Mouse (Mus musculus): ENCODE results near the gene AF067063. TPM values are rescaled to one million over a fixed set of nuclear protein-coding genes. Genes with fewer than 3 reads are reported as not detected.

The AF067063 gene
- polyA plus RNA-seq, 1 experiment from 2014 or later, result not detected

DNA sequence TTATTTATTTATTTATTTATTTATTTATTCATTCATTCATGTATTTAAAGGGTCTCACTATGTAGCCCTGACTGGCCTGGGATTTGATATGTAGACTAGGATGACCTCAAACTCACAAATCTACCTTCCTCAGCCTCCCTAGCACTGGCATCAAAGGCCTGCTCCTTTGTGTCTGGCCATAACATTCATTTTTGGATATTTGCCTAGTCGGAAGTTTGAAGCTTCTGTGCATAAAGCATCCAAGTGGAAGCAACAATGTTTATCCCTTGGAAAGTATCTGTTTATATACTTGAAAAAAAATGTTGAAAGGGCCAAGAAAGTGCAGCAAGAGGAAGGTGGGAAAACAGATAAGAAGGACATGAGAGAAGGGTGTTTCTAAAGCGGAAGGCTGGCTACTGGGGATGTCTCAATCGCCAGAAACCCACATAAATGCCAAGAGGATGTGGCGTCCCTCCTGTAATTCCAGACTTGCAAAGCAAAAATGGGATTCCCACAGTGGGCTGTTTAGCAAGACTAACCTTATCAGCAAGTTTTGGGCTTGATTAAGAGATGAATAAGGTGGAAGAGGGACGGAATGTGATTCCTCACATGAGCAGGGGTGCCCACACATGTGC lies 37.1 kb downstream of the AF067063 start:
- H3K36me3 ChIP-seq, result peaks cover 15% of the 10 kb centered on the region
- no peak overlapping the region for H3K27ac ChIP-seq (replicated peaks)
- 90% methylated on average over 5 of the region's 5 CpGs for whole genome bisulfite sequencing
- H3K27me3 ChIP-seq (ENCODE audit: low read depth, poor library complexity, severe bottlenecking), result no peaks in the 10 kb centered on the region
- H3K4me1 ChIP-seq, result peaks cover 20% of the 10 kb centered on the region
- H3K9me3 ChIP-seq (replicated peaks), result no peaks in the 10 kb centered on the region
- DNase-seq (ENCODE audit: low spot score), result no peak
- H3K4me3 ChIP-seq, result no peak overlapping the region

- Histone ChIP-seq H3K27ac (replicated peaks) (peak overlapping the region; percentile 98), H3K27me3 (ENCODE audit: low read depth, poor library complexity, severe bottlenecking) (no peaks in the 10 kb centered on the region), H3K9me3 (replicated peaks) (no peaks in the 10 kb centered on the region), H3K4me3 (peak overlapping the region; percentile 89), H3K36me3 (peaks cover 26% of the 10 kb centered on the region), H3K4me1 (peaks cover 20% of the 10 kb centered on the region)
- 5% methylated on average over 18 of the region's 18 CpGs for WGBS
- DNase-seq (ENCODE audit: low spot score), result peak; percentile 38
Measured at GRCm38 (mm10) chr13:119791580-119792135, 38.4 kb downstream of the AF067063 start.

GRCm38 (mm10) chr13:119790761-119791579 lies 39.0 kb downstream of the AF067063 start, which contains the start of gene Zfp131:
Gene Zfp131, minus strand, starts transcription at chr13:119790889.
- Histone ChIP-seq H3K36me3 (peaks cover 33% of the 10 kb centered on the region), H3K27ac (replicated peaks) (peak within 1 kb of the TSS; percentile 98), H3K4me1 (peaks cover 20% of the 10 kb centered on the region), H3K4me3 (peak within 1 kb of the TSS; percentile 89), H3K27me3 (ENCODE audit: low read depth, poor library complexity, severe bottlenecking) (no peaks in the 10 kb centered on the region), H3K9me3 (replicated peaks) (no peaks in the 10 kb centered on the region)
- WGBS, result under 1% methylated on average over 70 of the region's 86 CpGs
- peak; percentile 96 for DNase-seq (ENCODE audit: low spot score)

DNA sequence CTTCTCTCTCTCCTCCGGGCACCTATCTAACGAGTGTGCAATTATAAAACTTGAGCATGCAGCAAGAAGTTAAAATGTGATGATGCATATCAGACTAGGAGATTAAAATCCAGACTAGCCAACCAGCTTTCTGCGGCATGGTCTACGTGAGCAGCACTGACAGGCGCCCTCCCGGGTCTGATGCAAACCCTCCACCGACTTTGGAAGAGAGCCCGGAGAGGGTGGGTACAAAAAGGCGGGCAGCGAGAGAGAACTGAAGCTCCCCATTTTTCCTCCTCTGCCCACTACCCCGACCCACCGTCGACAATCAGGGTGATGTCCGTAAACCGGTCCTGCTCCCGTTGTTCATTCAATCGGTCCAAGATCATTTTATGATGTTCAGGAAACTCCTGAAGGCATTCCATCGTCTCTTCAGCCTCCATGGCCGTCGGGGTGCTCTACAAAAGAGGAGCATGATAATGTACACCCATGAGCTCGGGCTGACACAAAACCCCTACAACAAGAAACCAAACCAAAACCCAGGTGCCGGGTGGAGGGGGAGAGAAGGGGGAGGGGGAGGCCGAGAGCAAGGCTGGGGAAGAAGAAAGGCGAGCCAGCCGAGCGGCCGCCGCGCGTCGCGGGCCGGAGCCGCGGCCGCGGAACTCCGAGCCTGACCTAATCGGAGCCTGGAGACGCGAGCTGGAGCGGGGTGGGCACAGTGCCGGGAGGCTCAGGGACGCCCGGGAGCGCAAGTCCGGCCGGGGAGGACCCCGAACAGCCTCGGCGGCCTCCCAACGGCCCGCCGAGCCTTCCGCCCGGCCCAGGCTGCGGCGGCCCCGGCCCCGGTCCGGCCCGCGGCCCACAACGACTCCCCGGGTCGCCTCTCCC lies 39.9 kb downstream of the AF067063 start:
- WGBS, result 2% methylated on average over 42 of the region's 66 CpGs
- Histone ChIP-seq H3K4me1 (peaks cover 20% of the 10 kb centered on the region), H3K4me3 (peak overlapping the region; percentile 89), H3K9me3 (replicated peaks) (no peaks in the 10 kb centered on the region), H3K27ac (replicated peaks) (peak overlapping the region; percentile 98), H3K36me3 (peaks cover 42% of the 10 kb centered on the region), H3K27me3 (ENCODE audit: low read depth, poor library complexity, severe bottlenecking) (no peaks in the 10 kb centered on the region)
- DNase-seq (ENCODE audit: low spot score), result peak; percentile 50

DNA sequence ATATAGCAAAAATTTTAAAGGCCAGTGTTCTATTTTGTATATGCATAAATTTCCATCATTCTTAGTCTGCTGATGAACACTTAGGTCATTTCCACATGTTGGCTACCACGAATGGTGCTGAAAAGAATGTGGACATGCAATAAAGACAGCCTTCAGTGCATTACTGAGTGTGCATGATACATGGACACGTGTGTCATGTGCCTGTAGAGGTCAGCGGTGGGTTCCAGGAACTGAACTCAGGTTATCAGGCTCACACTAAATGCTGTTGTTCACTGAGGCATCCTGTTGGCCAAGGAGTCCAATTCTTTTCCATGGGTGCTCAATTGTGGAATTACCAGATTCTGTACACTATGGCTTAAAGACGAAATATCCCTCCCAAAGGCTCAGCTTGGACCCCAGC lies 46.4 kb downstream of the AF067063 start:
- no peak for DNase-seq (ENCODE audit: low spot score)
- Histone ChIP-seq H3K9me3 (replicated peaks) (no peaks in the 10 kb centered on the region), H3K4me1 (peaks cover under 1% of the 10 kb centered on the region), H3K27ac (replicated peaks) (no peak overlapping the region), H3K4me3 (no peak overlapping the region), H3K36me3 (peaks cover 98% of the 10 kb centered on the region), H3K27me3 (ENCODE audit: low read depth, poor library complexity, severe bottlenecking) (no peaks in the 10 kb centered on the region)
- WGBS, result 95% methylated on average over 4 of the region's 4 CpGs

Other genes with a start within 250 kb of the AF067063 start
- 0.10 and 0.11 TPM in 2 replicates for gene Ccl28, start 206.4 kb downstream of the AF067063 start, polyA plus RNA-seq (2016; fragmentation: Nextera tagmentation; extraction: Ambion mirVana)
- gene Hmgcs1, start 139.8 kb downstream of the AF067063 start, polyA plus RNA-seq (2016; fragmentation: Nextera tagmentation; extraction: Ambion mirVana), result 404 and 439 TPM in 2 replicates
- 2.4 and 2.5 TPM in 2 replicates for gene Nim1k, start 74.3 kb downstream of the AF067063 start, polyA plus RNA-seq (2016; fragmentation: Nextera tagmentation; extraction: Ambion mirVana)
- gene Zfp131, start 39.3 kb downstream of the AF067063 start, polyA plus RNA-seq (2016; fragmentation: Nextera tagmentation; extraction: Ambion mirVana), result 40.6 and 42.1 TPM in 2 replicates
- not detected in 2 replicates for gene D13Ertd608e, start 5.8 kb upstream of the AF067063 start, polyA plus RNA-seq (2016; fragmentation: Nextera tagmentation; extraction: Ambion mirVana)
- gene Tcstv1, start 64.6 kb upstream of the AF067063 start, polyA plus RNA-seq (2016; fragmentation: Nextera tagmentation; extraction: Ambion mirVana), result not detected in 2 replicates
- not detected in 2 replicates for gene Gm21761, start 99.1 kb upstream of the AF067063 start, polyA plus RNA-seq (2016; fragmentation: Nextera tagmentation; extraction: Ambion mirVana)
- not detected in 2 replicates for gene B020031M17Rik, start 120.6 kb upstream of the AF067063 start, polyA plus RNA-seq (2016; fragmentation: Nextera tagmentation; extraction: Ambion mirVana)
- not detected in 2 replicates for gene Gm36079, start 196.8 kb upstream of the AF067063 start, polyA plus RNA-seq (2016; fragmentation: Nextera tagmentation; extraction: Ambion mirVana)
- not detected in 2 replicates for gene Gm21188, start 222.0 kb upstream of the AF067063 start, polyA plus RNA-seq (2016; fragmentation: Nextera tagmentation; extraction: Ambion mirVana)

Measured in midbrain, embryonic 10.5 days (tissue).